Mouse (Mus musculus) MEL (cell line): ENCODE results near the gene Aspscr1. TPM values are rescaled to one million over a fixed set of nuclear protein-coding genes. Genes with fewer than 3 reads are reported as not detected.

Source experiments
- DNase-seq: peaks from one replicate; pipeline ENCODE4 v3.0.0; 2011; ENCODE audit warnings: low read depth, low spot score
- H3K27ac ChIP-seq: 2 replicates; pipeline ENCODE4 v1.5.1; 2012; ENCODE audit warnings: low read depth, mild to moderate bottlenecking, control low read depth, low read length, moderate library complexity; ENCODE audit not compliant: control insufficient read depth
- H3K27me3 ChIP-seq, 2 experiments: fragments of 150-350 bp in 1 of 2; sonication (generic) in 1 of 2; 2 replicates each; pipeline ENCODE4 v1.6.1; 2012; ENCODE audit warnings: low read length in 2 of 2, mild to moderate bottlenecking in 2 of 2, improper control_type of control experiment in 1 of 2, moderate library complexity in 1 of 2; ENCODE audit not compliant: insufficient read depth in 2 of 2, control insufficient read depth in 1 of 2
- H3K36me3 ChIP-seq, 2 experiments: 2 replicates each; pipeline ENCODE4 v1.6.1; 2012 to 2014; ENCODE audit warnings: low read length in 2 of 2, improper control_type of control experiment in 1 of 2, inconsistent platforms in 1 of 2, mild to moderate bottlenecking in 1 of 2; ENCODE audit not compliant: insufficient read depth in 2 of 2, control insufficient read depth in 1 of 2
- H3K4me1 ChIP-seq, 2 experiments: fragments of 150-350 bp in 1 of 2; sonication (generic) in 1 of 2; 2 replicates each; pipeline ENCODE4 v1.6.1; 2012; ENCODE audit warnings: low read length in 2 of 2, improper control_type of control experiment in 1 of 2, mild to moderate bottlenecking in 1 of 2; ENCODE audit not compliant: insufficient read depth in 2 of 2, control insufficient read depth in 1 of 2
- H3K4me3 ChIP-seq, 2 experiments: fragments of 150-350 bp in 1 of 2; sonication (generic) in 1 of 2; 2 replicates each; pipeline ENCODE4 v1.5.1; 2012; ENCODE audit warnings: low read depth in 2 of 2, low read length in 2 of 2, mild to moderate bottlenecking in 2 of 2, moderate library complexity in 2 of 2, control low read depth in 1 of 2, improper control_type of control experiment in 1 of 2; ENCODE audit not compliant: control insufficient read depth in 1 of 2, insufficient read depth in 1 of 2
- H3K79me2 ChIP-seq: 2 replicates; pipeline ENCODE4 v1.6.1; 2012; ENCODE audit warnings: mild to moderate bottlenecking, low read length, moderate library complexity; ENCODE audit not compliant: control insufficient read depth, poor library complexity, insufficient read depth
- H3K9ac ChIP-seq: 2 replicates; pipeline ENCODE4 v1.6.1; 2012; ENCODE audit warnings: low read depth, mild to moderate bottlenecking, control low read depth, low read length, moderate library complexity; ENCODE audit not compliant: control insufficient read depth, poor library complexity, severe bottlenecking
- H3K9me3 ChIP-seq: fragments of 150-350 bp; sonication (generic); replicated peaks from 2 replicates; pipeline ENCODE4 v1.6.1; 2012; ENCODE audit warnings: mild to moderate bottlenecking, low read length, improper control_type of control experiment, moderate library complexity; ENCODE audit not compliant: insufficient read depth
- BHLHE40 ChIP-seq: IDR thresholded peaks from 2 replicates; pipeline ENCODE4 v1.6.1; 2012; ENCODE audit warnings: low read depth, mild to moderate bottlenecking, inconsistent platforms, low read length, improper control_type of control experiment, borderline replicate concordance
- CHD1 ChIP-seq: IDR thresholded peaks from 2 replicates; pipeline ENCODE4 v1.6.1; 2012; ENCODE audit warnings: low read depth, mild to moderate bottlenecking, inconsistent platforms, low read length, improper control_type of control experiment
- CHD2 ChIP-seq: IDR thresholded peaks from 2 replicates; pipeline ENCODE4 v1.6.1; 2011; ENCODE audit warnings: low read length, improper control_type of control experiment
- CTCF ChIP-seq, 3 experiments: IDR thresholded peaks in 2 of 3; conservative IDR thresholded peaks in 1 of 3; 2 replicates each; pipeline ENCODE4 v1.5.1; 2011 to 2012; ENCODE audit warnings: low read length in 3 of 3, low read depth in 2 of 3, mild to moderate bottlenecking in 2 of 3, improper control_type of control experiment in 1 of 3, inconsistent platforms in 1 of 3, mixed read lengths in 1 of 3, moderate library complexity in 1 of 3; ENCODE audit not compliant: control insufficient read depth in 1 of 3, insufficient read depth in 1 of 3, poor library complexity in 1 of 3, severe bottlenecking in 1 of 3
- E2F4 ChIP-seq: IDR thresholded peaks from 2 replicates; pipeline ENCODE4 v1.6.1; 2011; ENCODE audit warnings: low read depth, low read length, improper control_type of control experiment, borderline replicate concordance
- ELF1 ChIP-seq: IDR thresholded peaks from 2 replicates; pipeline ENCODE4 v1.6.1; 2014; ENCODE audit warnings: low read depth, mild to moderate bottlenecking, inconsistent platforms, low read length, improper control_type of control experiment, moderate library complexity
- GABPA ChIP-seq: IDR thresholded peaks from 2 replicates; pipeline ENCODE4 v1.6.1; 2012; ENCODE audit warnings: low read depth, mild to moderate bottlenecking, inconsistent platforms, low read length, improper control_type of control experiment, moderate library complexity
- GATA1 ChIP-seq: IDR thresholded peaks from 2 replicates; pipeline ENCODE4 v1.6.1; 2011; ENCODE audit warnings: low read depth, low read length, improper control_type of control experiment
- HCFC1 ChIP-seq: IDR thresholded peaks from 2 replicates; pipeline ENCODE4 v1.6.1; 2012; ENCODE audit warnings: low read depth, mild to moderate bottlenecking, inconsistent platforms, low read length, improper control_type of control experiment, moderate library complexity
- JUND ChIP-seq: IDR thresholded peaks from 2 replicates; pipeline ENCODE4 v1.6.1; 2011; ENCODE audit warnings: low read depth, mild to moderate bottlenecking, improper control_type of control experiment, low read length
- MAZ ChIP-seq: IDR thresholded peaks from 2 replicates; pipeline ENCODE4 v1.6.1; 2012; ENCODE audit warnings: low read depth, mild to moderate bottlenecking, inconsistent platforms, low read length, improper control_type of control experiment
- MEF2A ChIP-seq: IDR thresholded peaks from 2 replicates; pipeline ENCODE4 v1.6.1; 2014; ENCODE audit warnings: low read depth, mild to moderate bottlenecking, inconsistent platforms, low read length, improper control_type of control experiment; ENCODE audit not compliant: poor library complexity, insufficient replicate concordance, severe bottlenecking; ENCODE audit errors: extremely low read depth
- MYB ChIP-seq: IDR thresholded peaks from 2 replicates; pipeline ENCODE4 v1.6.1; 2011; ENCODE audit warnings: mild to moderate bottlenecking, low read depth, low read length, improper control_type of control experiment
- NELFE ChIP-seq: IDR thresholded peaks from 2 replicates; pipeline ENCODE4 v1.6.1; 2011; ENCODE audit warnings: low read depth, low read length, improper control_type of control experiment
- NRF1 ChIP-seq: IDR thresholded peaks from 2 replicates; pipeline ENCODE4 v1.6.1; 2014; ENCODE audit warnings: low read depth, mild to moderate bottlenecking, inconsistent platforms, low read length, improper control_type of control experiment, moderate library complexity; ENCODE audit not compliant: poor library complexity, insufficient read depth, severe bottlenecking
- POLR2A ChIP-seq, 2 experiments: IDR thresholded peaks; 2 replicates each; pipeline ENCODE4 v1.6.1; 2011 to 2012; ENCODE audit warnings: low read length in 2 of 2, mild to moderate bottlenecking in 2 of 2, control low read depth in 1 of 2, improper control_type of control experiment in 1 of 2, low read depth in 1 of 2, moderate library complexity in 1 of 2; ENCODE audit not compliant: control insufficient read depth in 1 of 2, insufficient read depth in 1 of 2, poor library complexity in 1 of 2
- SIN3A ChIP-seq: IDR thresholded peaks from 2 replicates; pipeline ENCODE4 v1.6.1; 2012; ENCODE audit warnings: low read length, improper control_type of control experiment, inconsistent platforms
- SMC3 ChIP-seq: IDR thresholded peaks from 2 replicates; pipeline ENCODE4 v1.6.1; 2011; ENCODE audit warnings: low read depth, low read length, improper control_type of control experiment
- TCF12 ChIP-seq: IDR thresholded peaks from 2 replicates; pipeline ENCODE4 v1.6.1; 2014; ENCODE audit warnings: low read depth, mild to moderate bottlenecking, inconsistent platforms, low read length, improper control_type of control experiment, moderate library complexity
- UBTF ChIP-seq: IDR thresholded peaks from 2 replicates; pipeline ENCODE4 v1.6.1; 2012; ENCODE audit warnings: low read depth, mild to moderate bottlenecking, inconsistent platforms, low read length, improper control_type of control experiment, moderate library complexity, borderline replicate concordance; ENCODE audit not compliant: insufficient read depth
- USF2 ChIP-seq, 2 experiments: IDR thresholded peaks; 2 replicates each; pipeline ENCODE4 v1.6.1; 2011 to 2012; ENCODE audit warnings: improper control_type of control experiment in 2 of 2, low read length in 2 of 2, borderline replicate concordance in 1 of 2, inconsistent platforms in 1 of 2, low read depth in 1 of 2, mild to moderate bottlenecking in 1 of 2; ENCODE audit not compliant: insufficient read depth in 1 of 2
- ZC3H11A ChIP-seq: IDR thresholded peaks from 2 replicates; pipeline ENCODE4 v1.6.1; 2012; ENCODE audit warnings: low read depth, mild to moderate bottlenecking, inconsistent platforms, low read length, improper control_type of control experiment
- ZKSCAN1 ChIP-seq: IDR thresholded peaks from 2 replicates; pipeline ENCODE4 v1.6.1; 2012; ENCODE audit warnings: low read depth, mild to moderate bottlenecking, inconsistent platforms, low read length, improper control_type of control experiment, moderate library complexity
- ZMIZ1 ChIP-seq: IDR thresholded peaks from 2 replicates; pipeline ENCODE4 v1.6.1; 2012; ENCODE audit warnings: low read depth, mild to moderate bottlenecking, inconsistent platforms, low read length, improper control_type of control experiment, moderate library complexity
- ZNF384 ChIP-seq: IDR thresholded peaks from 2 replicates; pipeline ENCODE4 v1.6.1; 2012; ENCODE audit warnings: low read depth, mild to moderate bottlenecking, inconsistent platforms, low read length, improper control_type of control experiment
- polyA plus RNA-seq, 2 experiments: library from polyadenylated mRNA; stranded (reverse) in 1 of 2; unstranded in 1 of 2; fragments of >175 nt in 1 of 2; fragments of >200 nt in 1 of 2; gene quantifications; 2 replicates each; pipeline versions ENCODE4 v1.2.1 to v1.2.4; 2012; ENCODE audit warnings: low replicate concordance in 2 of 2, low read depth in 1 of 2; ENCODE audit not compliant: insufficient read length in 2 of 2, insufficient read depth in 1 of 2, missing spikeins in 1 of 2
- total RNA-seq: library from RNA; depleted of rRNA; stranded (reverse); fragments of 300-350 nt; gene quantifications from 2 replicates; pipeline ENCODE4 v1.2.3, GENCODE M21; 2012

Aspscr1 gene
- total and polyA plus RNA-seq, 3 experiments = 36.2 to 72.5 TPM; not detected in 1

GRCm38 (mm10) chr11:120693461-120693860 lies 20.7 kb downstream of the Aspscr1 start:
- no peaks in the 10 kb centered on the region for H3K9me3 ChIP-seq
- no peak for DNase-seq
- no peaks in the 10 kb centered on the region for H3K27me3 ChIP-seq
- H3K79me2 ChIP-seq = no peaks in the 10 kb centered on the region
- no peak overlapping the region for H3K4me3 ChIP-seq
- no peak overlapping the region for H3K27ac ChIP-seq
- no peak overlapping the region for H3K9ac ChIP-seq
- H3K4me1 ChIP-seq = no peaks in the 10 kb centered on the region
- H3K36me3 ChIP-seq = no peaks in the 10 kb centered on the region; a peak in 1 of 4 replicates
- no peak for TF ChIP-seq GATA1
- TF ChIP-seq MEF2A = no peak
- no peak for TF ChIP-seq ELF1
- TF ChIP-seq CTCF (IDR thresholded peaks at IDR 0.05 in 2 of 3, conservative IDR thresholded peaks at IDR 0.05 in 1 of 3; ENCODE audit: control insufficient read depth in 1 of 3, insufficient read depth in 1 of 3, low read depth in 2 of 3, low read length in 3 of 3, poor library complexity in 1 of 3, severe bottlenecking in 1 of 3) = no peak
- no peak for TF ChIP-seq ZC3H11A
- no peak for TF ChIP-seq HCFC1
- no peak for TF ChIP-seq SMC3
- TF ChIP-seq E2F4 = no peak
- TF ChIP-seq CHD1 = no peak
- TF ChIP-seq NELFE = no peak
- no peak for TF ChIP-seq MYB
- TF ChIP-seq, all 39 proteins: peak for 0

GRCm38 (mm10) chr11:120695184-120695583 lies 22.4 kb downstream of the Aspscr1 start:
- H3K79me2 ChIP-seq = no peaks in the 10 kb centered on the region
- H3K9ac ChIP-seq = no peak overlapping the region
- DNase-seq = no peak
- TF ChIP-seq CHD2 = no peak
- no peak for TF ChIP-seq MEF2A
- TF ChIP-seq GABPA = no peak
- no peak for TF ChIP-seq SMC3
- TF ChIP-seq, all 39 proteins: peak for 0
- Histone ChIP-seq H3K4me1 (no peaks in the 10 kb centered on the region), H3K9me3 (no peaks in the 10 kb centered on the region), H3K27me3 (no peaks in the 10 kb centered on the region), H3K27ac (no peak overlapping the region), H3K4me3 (no peak overlapping the region), H3K36me3 (no peaks in the 10 kb centered on the region; a peak in 1 of 4 replicates)

GRCm38 (mm10) chr11:120695641-120696040 lies 22.9 kb downstream of the Aspscr1 start:
- H3K4me3 ChIP-seq = no peak overlapping the region
- no peak for TF ChIP-seq HCFC1
- no peak for TF ChIP-seq GABPA
- no peak for TF ChIP-seq ZMIZ1
- no peak for TF ChIP-seq CTCF (IDR thresholded peaks at IDR 0.05 in 2 of 3, conservative IDR thresholded peaks at IDR 0.05 in 1 of 3; ENCODE audit: control insufficient read depth in 1 of 3, insufficient read depth in 1 of 3, low read depth in 2 of 3, low read length in 3 of 3, poor library complexity in 1 of 3, severe bottlenecking in 1 of 3)
- no peak for TF ChIP-seq JUND
- TF ChIP-seq ZC3H11A = no peak
- TF ChIP-seq ZNF384 = no peak
- TF ChIP-seq USF2 (IDR thresholded peaks at IDR 0.05; ENCODE audit: borderline replicate concordance in 1 of 2, insufficient read depth in 1 of 2, low read depth in 1 of 2, low read length in 2 of 2) = no peak
- no peak for TF ChIP-seq NRF1
- no peak for TF ChIP-seq MEF2A
- TF ChIP-seq UBTF = no peak
- TF ChIP-seq MAZ = no peak
- no peak for TF ChIP-seq TCF12
- TF ChIP-seq ZKSCAN1 = no peak
- no peak for TF ChIP-seq BHLHE40
- no peak for TF ChIP-seq POLR2A (IDR thresholded peaks at IDR 0.05; ENCODE audit: control insufficient read depth in 1 of 2, insufficient read depth in 1 of 2, low read depth in 1 of 2, low read length in 2 of 2, poor library complexity in 1 of 2)
- TF ChIP-seq SIN3A = no peak
- no peak for TF ChIP-seq E2F4

More at GRCm38 (mm10) chr11:120695641-120696040, 22.9 kb downstream of the Aspscr1 start:
- H3K27ac ChIP-seq = no peak overlapping the region
- H3K9me3 ChIP-seq = no peaks in the 10 kb centered on the region
- no peaks in the 10 kb centered on the region for H3K79me2 ChIP-seq
- DNase-seq = no peak
- no peak overlapping the region for H3K9ac ChIP-seq
- H3K36me3 ChIP-seq = no peaks in the 10 kb centered on the region; a peak in 1 of 4 replicates
- no peaks in the 10 kb centered on the region for H3K27me3 ChIP-seq
- no peaks in the 10 kb centered on the region for H3K4me1 ChIP-seq
